Mouse (Mus musculus) liver, adult (tissue): Measurements from ENCODE around the gene Atp5f1.

Source experiments
- GATA4 ChIP-seq: IDR thresholded peaks from 2 replicates; pipeline ENCODE4 v1.6.1; 2014; ENCODE audit warnings: mild to moderate bottlenecking, low read length; ENCODE audit not compliant: insufficient replicate concordance

Gene Atp5f1

GRCm38 (mm10) chr3:105959999-105960398, at the start of gene Atp5f1:
Atp5f1 (minus strand) TSS chr3:105960099.
- no peak for TF ChIP-seq GATA4

- TF ChIP-seq GATA4, result no peak
Measured at GRCm38 (mm10) chr3:106001416-106002370, 41.8 kb upstream of the Atp5f1 start.

GRCm38 (mm10) chr3:106000707-106001375, 40.9 kb upstream of the Atp5f1 start:
- TF ChIP-seq GATA4, result no peak

GRCm38 (mm10) chr3:105994730-105995129, 34.8 kb upstream of the Atp5f1 start:
- no peak for TF ChIP-seq GATA4

- no peak for TF ChIP-seq GATA4
Measured at GRCm38 (mm10) chr3:105991653-105992283, 31.9 kb upstream of the Atp5f1 start.

GRCm38 (mm10) chr3:105974174-105974573, 14.3 kb upstream of the Atp5f1 start:
- TF ChIP-seq GATA4, result no peak

- TF ChIP-seq GATA4, result no peak
Measured at GRCm38 (mm10) chr3:105973411-105973810, 13.5 kb upstream of the Atp5f1 start, which contains the start of gene Ovgp1. Ovgp1 (plus strand) TSS chr3:105973711.

GRCm38 (mm10) chr3:105971831-105972446, 12.0 kb upstream of the Atp5f1 start:
- TF ChIP-seq GATA4, result no peak

GRCm38 (mm10) chr3:105960700-105961099, 801 bp upstream of the Atp5f1 start:
- TF ChIP-seq GATA4, result no peak

GRCm38 (mm10) chr3:105959585-105959984, 314 bp downstream of the Atp5f1 start:
- no peak for TF ChIP-seq GATA4

- TF ChIP-seq GATA4, result no peak
Measured at GRCm38 (mm10) chr3:105958974-105959580, 822 bp downstream of the Atp5f1 start, which contains the start of gene Wdr77. Wdr77 (plus strand) TSS chr3:105959369.

- no peak for TF ChIP-seq GATA4
Measured at GRCm38 (mm10) chr3:105958204-105958603, 1.7 kb downstream of the Atp5f1 start.

- TF ChIP-seq GATA4, result no peak
Measured at GRCm38 (mm10) chr3:105957235-105957634, 2.7 kb downstream of the Atp5f1 start.

GRCm38 (mm10) chr3:105951348-105951747, 8.6 kb downstream of the Atp5f1 start:
- TF ChIP-seq GATA4, result no peak

GRCm38 (mm10) chr3:105936111-105936510, 23.8 kb downstream of the Atp5f1 start:
- no peak for TF ChIP-seq GATA4

GRCm38 (mm10) chr3:105935033-105935432, 24.9 kb downstream of the Atp5f1 start:
- no peak for TF ChIP-seq GATA4
